Mouse (Mus musculus): ENCODE measurements at regions not wholly inside any gene's neighbourhood (a gene's known extent, or its start where the extent isn't known, plus 50 kb on each side); places are given as distances from the start of the nearest gene placed in this dataset.

- Histone ChIP-seq H3K4me1 (no peaks in the 10 kb centered on the region), H3K9me3 (replicated peaks) (no peaks in the 10 kb centered on the region), H3K27me3 (ENCODE audit: low read depth, poor library complexity, severe bottlenecking) (no peaks in the 10 kb centered on the region), H3K27ac (no peak overlapping the region), H3K4me3 (no peak overlapping the region), H3K36me3 (no peaks in the 10 kb centered on the region)
- no peak for DNase-seq (ENCODE audit: low spot score)
Measured at GRCm38 (mm10) chr15:62224798-62225197, 1302.0 kb upstream of the A1bg start.

- no peaks in the 10 kb centered on the region for H3K4me1 ChIP-seq
- no peak overlapping the region for H3K4me3 ChIP-seq
- H3K27me3 ChIP-seq (ENCODE audit: low read depth, poor library complexity, severe bottlenecking), result no peaks in the 10 kb centered on the region
- peaks cover 2% of the 10 kb centered on the region; the same call in 1 of the 2 replicates for H3K36me3 ChIP-seq
- DNase-seq (ENCODE audit: low spot score), result no peak
- H3K27ac ChIP-seq, result no peak overlapping the region
- no peaks in the 10 kb centered on the region for H3K9me3 ChIP-seq (replicated peaks)
- WGBS, result 91% methylated on average over 3 of the region's 3 CpGs
Measured at GRCm38 (mm10) chr15:62224191-62224590, 1301.4 kb upstream of the A1bg start.

- Histone ChIP-seq H3K27ac (no peak overlapping the region), H3K4me1 (no peaks in the 10 kb centered on the region), H3K9me3 (replicated peaks) (no peaks in the 10 kb centered on the region), H3K27me3 (ENCODE audit: low read depth, poor library complexity, severe bottlenecking) (no peaks in the 10 kb centered on the region), H3K4me3 (no peak overlapping the region), H3K36me3 (peaks cover 3% of the 10 kb centered on the region)
- DNase-seq (ENCODE audit: low spot score), result no peak
- WGBS, result 79% methylated on average over 6 of the region's 6 CpGs
Measured at GRCm38 (mm10) chr15:62223156-62223840, 1300.5 kb upstream of the A1bg start.

GRCm38 (mm10) chr15:62222731-62223130 lies 1299.9 kb upstream of the A1bg start:
- Histone ChIP-seq H3K27me3 (ENCODE audit: low read depth, poor library complexity, severe bottlenecking) (no peaks in the 10 kb centered on the region), H3K9me3 (replicated peaks) (no peaks in the 10 kb centered on the region), H3K36me3 (peaks cover 3% of the 10 kb centered on the region), H3K27ac (no peak overlapping the region), H3K4me3 (no peak overlapping the region), H3K4me1 (no peaks in the 10 kb centered on the region)
- WGBS, result 83% methylated on average over 5 of the region's 5 CpGs
- no peak for DNase-seq (ENCODE audit: low spot score)

GRCm38 (mm10) chr15:62222201-62222600 lies 1299.4 kb upstream of the A1bg start:
- Histone ChIP-seq H3K27ac (no peak overlapping the region), H3K9me3 (replicated peaks) (no peaks in the 10 kb centered on the region), H3K4me3 (no peak overlapping the region), H3K4me1 (no peaks in the 10 kb centered on the region), H3K27me3 (ENCODE audit: low read depth, poor library complexity, severe bottlenecking) (no peaks in the 10 kb centered on the region), H3K36me3 (peaks cover 3% of the 10 kb centered on the region)
- WGBS, result 96% methylated on average over 6 of the region's 6 CpGs
- DNase-seq (ENCODE audit: low spot score), result no peak

- H3K27me3 ChIP-seq (ENCODE audit: low read depth, poor library complexity, severe bottlenecking), result no peaks in the 10 kb centered on the region
- no peak overlapping the region for H3K27ac ChIP-seq
- H3K4me1 ChIP-seq, result no peaks in the 10 kb centered on the region
- no peaks in the 10 kb centered on the region for H3K9me3 ChIP-seq (replicated peaks)
- H3K36me3 ChIP-seq, result peaks cover 3% of the 10 kb centered on the region
- WGBS, result 88% methylated on average over 8 of the region's 8 CpGs
- no peak for DNase-seq (ENCODE audit: low spot score)
- no peak overlapping the region for H3K4me3 ChIP-seq
Measured at GRCm38 (mm10) chr15:62221024-62221819, 1298.4 kb upstream of the A1bg start.

GRCm38 (mm10) chr15:62220620-62221019 lies 1297.8 kb upstream of the A1bg start:
- Histone ChIP-seq H3K36me3 (peaks cover 3% of the 10 kb centered on the region), H3K9me3 (replicated peaks) (no peaks in the 10 kb centered on the region), H3K27ac (no peak overlapping the region), H3K27me3 (ENCODE audit: low read depth, poor library complexity, severe bottlenecking) (no peaks in the 10 kb centered on the region), H3K4me3 (no peak overlapping the region), H3K4me1 (no peaks in the 10 kb centered on the region)
- no peak for DNase-seq (ENCODE audit: low spot score)
- 92% methylated on average over 3 of the region's 3 CpGs for WGBS

- Histone ChIP-seq H3K4me3 (no peak overlapping the region), H3K4me1 (no peaks in the 10 kb centered on the region), H3K27ac (no peak overlapping the region), H3K9me3 (replicated peaks) (no peaks in the 10 kb centered on the region), H3K27me3 (ENCODE audit: low read depth, poor library complexity, severe bottlenecking) (no peaks in the 10 kb centered on the region), H3K36me3 (peaks cover 3% of the 10 kb centered on the region)
- 94% methylated on average over 9 of the region's 9 CpGs for WGBS
- DNase-seq (ENCODE audit: low spot score), result no peak
Measured at GRCm38 (mm10) chr15:62219934-62220540, 1297.2 kb upstream of the A1bg start.

GRCm38 (mm10) chr15:62218346-62219080 lies 1295.7 kb upstream of the A1bg start:
- Histone ChIP-seq H3K27ac (no peak overlapping the region), H3K4me1 (no peaks in the 10 kb centered on the region), H3K4me3 (no peak overlapping the region), H3K27me3 (ENCODE audit: low read depth, poor library complexity, severe bottlenecking) (no peaks in the 10 kb centered on the region), H3K36me3 (peaks cover 3% of the 10 kb centered on the region), H3K9me3 (replicated peaks) (no peaks in the 10 kb centered on the region)
- 91% methylated on average over 21 of the region's 21 CpGs for WGBS
- no peak for DNase-seq (ENCODE audit: low spot score)

GRCm38 (mm10) chr15:62216688-62217477 lies 1294.1 kb upstream of the A1bg start:
- 88% methylated on average over 8 of the region's 8 CpGs for WGBS
- H3K4me1 ChIP-seq, result no peaks in the 10 kb centered on the region
- H3K27ac ChIP-seq, result no peak overlapping the region
- no peaks in the 10 kb centered on the region for H3K27me3 ChIP-seq (ENCODE audit: low read depth, poor library complexity, severe bottlenecking)
- H3K4me3 ChIP-seq, result no peak overlapping the region
- peaks cover 3% of the 10 kb centered on the region for H3K36me3 ChIP-seq
- H3K9me3 ChIP-seq (replicated peaks), result no peaks in the 10 kb centered on the region
- peak; percentile 13 for DNase-seq (ENCODE audit: low spot score)

- Histone ChIP-seq H3K27me3 (ENCODE audit: low read depth, poor library complexity, severe bottlenecking) (no peaks in the 10 kb centered on the region), H3K4me3 (no peak overlapping the region), H3K4me1 (no peaks in the 10 kb centered on the region), H3K9me3 (replicated peaks) (no peaks in the 10 kb centered on the region), H3K36me3 (peaks cover 3% of the 10 kb centered on the region), H3K27ac (no peak overlapping the region)
- WGBS, result 81% methylated on average over 8 of the region's 8 CpGs
- DNase-seq (ENCODE audit: low spot score), result peak; percentile 12
Measured at GRCm38 (mm10) chr15:62215616-62216398, 1293.0 kb upstream of the A1bg start.

- WGBS, result 94% methylated on average over 4 of the region's 4 CpGs
- DNase-seq (ENCODE audit: low spot score), result peak; percentile 11
- no peaks in the 10 kb centered on the region for H3K4me1 ChIP-seq
- no peak overlapping the region for H3K4me3 ChIP-seq
- H3K27ac ChIP-seq, result no peak overlapping the region
- no peaks in the 10 kb centered on the region for H3K27me3 ChIP-seq (ENCODE audit: low read depth, poor library complexity, severe bottlenecking)
- no peaks in the 10 kb centered on the region for H3K9me3 ChIP-seq (replicated peaks)
- H3K36me3 ChIP-seq, result peaks cover 2% of the 10 kb centered on the region
Measured at GRCm38 (mm10) chr15:62214300-62214699, 1291.5 kb upstream of the A1bg start.

Data from limb, embryonic 10.5 days (tissue).